Mouse (Mus musculus): Measurements from ENCODE around the gene Frzb.

Frzb gene

DNA sequence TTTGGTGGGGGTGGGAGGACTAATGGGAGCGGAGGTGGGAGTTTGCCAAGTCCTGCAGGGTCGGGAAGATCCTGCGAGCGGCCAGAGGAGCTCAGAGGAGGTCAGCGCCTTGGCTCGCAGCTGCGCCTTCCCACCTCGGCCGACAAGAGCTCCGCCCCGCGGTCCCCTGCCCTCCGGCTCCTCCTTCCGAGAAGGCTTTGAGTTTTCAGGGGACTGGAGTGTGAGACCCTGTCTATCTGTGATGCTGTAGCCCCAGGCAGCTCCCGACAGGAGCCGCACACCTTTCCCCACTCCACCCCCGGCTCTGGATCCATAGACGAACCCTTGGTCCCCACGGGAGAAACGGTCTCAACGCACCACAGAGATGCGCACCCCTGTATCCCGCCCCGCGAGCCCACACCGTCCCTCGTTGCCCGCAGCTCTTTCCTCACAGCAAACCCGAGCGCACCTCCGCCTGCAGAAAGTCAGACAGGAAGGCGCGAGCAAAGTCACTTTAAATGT is at the start of gene Frzb:
TSS of gene Frzb (minus strand) at position 335 of the 501 bp plus-strand sequence.
- peak; percentile 73 for DNase-seq (ENCODE audit: inconsistent ontology term)

DNA sequence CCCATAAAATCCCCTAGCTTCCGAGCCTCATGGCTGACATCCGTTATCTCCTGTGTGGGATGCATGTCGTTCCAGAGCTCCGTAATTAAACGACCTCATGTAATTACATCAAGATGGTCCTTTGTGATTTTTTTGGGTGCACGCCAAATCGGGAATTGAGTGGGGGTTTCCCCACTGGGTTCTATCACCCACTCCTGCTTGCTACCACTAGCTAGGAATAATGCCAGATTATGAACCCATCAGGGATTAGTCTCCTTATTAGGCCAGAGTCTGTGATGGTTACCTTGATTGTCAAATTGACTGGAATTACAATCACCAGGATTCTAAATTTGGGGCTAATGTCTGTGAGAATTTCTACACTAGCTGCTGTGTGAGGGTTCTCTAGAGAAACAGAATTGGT is 47.9 kb upstream of the Frzb start:
- DNase-seq (ENCODE audit: inconsistent ontology term) = peak; percentile 13

DNA sequence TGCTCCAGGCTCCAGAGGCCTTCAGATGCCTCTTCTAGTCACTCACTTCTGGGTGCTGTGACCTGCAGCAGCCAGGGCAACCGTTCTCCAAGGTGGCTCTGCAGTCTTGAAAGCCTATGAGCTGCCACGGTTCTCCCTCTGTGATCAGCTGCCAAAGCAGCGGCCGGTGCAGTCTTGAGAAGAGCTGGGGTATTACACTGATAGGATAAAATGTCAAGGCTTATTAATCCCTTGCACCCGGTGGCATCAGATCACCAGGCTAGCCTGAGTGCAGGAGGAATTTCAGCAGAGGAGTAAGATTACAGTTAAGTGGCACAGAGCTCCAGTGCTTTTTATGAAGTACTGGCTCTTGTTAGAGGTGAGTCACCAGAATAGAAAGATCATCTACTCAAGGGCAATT is 39.4 kb upstream of the Frzb start:
- peak; percentile 9 for DNase-seq (ENCODE audit: inconsistent ontology term)

DNA sequence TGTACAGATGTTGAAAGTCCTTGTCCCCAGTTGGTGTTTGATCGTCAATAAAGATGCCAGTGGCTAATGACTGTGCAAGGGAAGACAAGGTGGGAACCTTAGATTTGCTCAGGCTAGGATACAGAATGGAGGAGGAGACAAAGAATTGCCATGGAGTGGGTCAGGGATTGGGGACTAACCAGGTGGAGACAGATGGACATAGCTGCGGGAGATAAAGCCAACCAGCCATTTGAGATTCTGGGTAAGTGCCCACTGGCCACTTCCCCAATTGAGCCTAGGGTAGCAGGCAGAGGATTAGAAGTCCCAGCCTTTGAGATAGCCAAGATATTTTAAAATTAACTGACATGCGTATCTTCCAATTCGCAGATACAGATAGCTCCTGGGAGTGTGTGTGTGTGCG is 37.5 kb upstream of the Frzb start:
- no peak for DNase-seq (ENCODE audit: inconsistent ontology term)

DNA sequence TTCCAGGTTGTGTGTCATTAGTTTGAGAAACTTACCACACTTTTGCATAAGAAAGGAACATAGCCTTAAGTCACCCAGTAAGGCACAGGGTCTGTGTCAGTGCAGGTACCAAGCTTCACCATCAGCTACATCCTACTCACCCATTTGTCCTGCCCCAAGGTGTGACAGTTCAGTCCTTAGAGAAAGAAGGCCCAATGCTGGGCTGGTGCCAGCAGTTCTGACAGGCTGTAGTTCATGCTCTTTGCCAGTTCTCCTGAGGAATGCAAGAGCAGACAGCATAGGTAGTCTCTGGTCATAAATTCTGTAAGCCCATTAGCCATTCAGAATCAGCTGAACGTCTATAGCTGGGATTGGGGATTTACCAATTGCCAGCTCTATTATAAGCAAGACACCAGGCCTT is 28.4 kb upstream of the Frzb start:
- no peak for DNase-seq (ENCODE audit: inconsistent ontology term)

DNA sequence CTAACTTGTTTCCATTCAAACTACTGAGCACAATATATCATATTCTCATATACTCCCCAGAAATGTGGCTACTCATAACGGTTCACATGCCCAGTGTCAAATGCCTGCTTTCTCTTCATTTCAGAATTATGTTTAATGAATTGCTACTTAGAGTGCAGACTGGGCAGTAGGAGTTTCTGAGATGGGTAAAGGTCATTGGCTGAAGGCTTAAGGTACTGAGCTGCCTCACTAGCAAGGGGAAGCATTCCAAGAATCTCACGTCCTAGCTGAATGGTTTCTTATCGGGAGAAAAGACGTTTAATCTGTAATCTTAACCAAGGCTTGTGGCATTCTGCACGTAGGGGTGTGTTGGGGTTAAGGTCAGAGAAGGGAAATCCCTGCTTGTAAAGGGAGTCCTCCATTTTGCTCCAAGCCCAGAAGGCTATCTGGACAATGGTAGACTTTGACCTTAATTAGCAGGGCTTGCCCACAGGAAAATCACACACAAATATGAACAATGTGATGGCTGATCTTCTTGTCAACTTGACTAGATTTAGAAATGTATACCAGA is 26.9 kb upstream of the Frzb start:
- no peak for DNase-seq (ENCODE audit: inconsistent ontology term)

DNA sequence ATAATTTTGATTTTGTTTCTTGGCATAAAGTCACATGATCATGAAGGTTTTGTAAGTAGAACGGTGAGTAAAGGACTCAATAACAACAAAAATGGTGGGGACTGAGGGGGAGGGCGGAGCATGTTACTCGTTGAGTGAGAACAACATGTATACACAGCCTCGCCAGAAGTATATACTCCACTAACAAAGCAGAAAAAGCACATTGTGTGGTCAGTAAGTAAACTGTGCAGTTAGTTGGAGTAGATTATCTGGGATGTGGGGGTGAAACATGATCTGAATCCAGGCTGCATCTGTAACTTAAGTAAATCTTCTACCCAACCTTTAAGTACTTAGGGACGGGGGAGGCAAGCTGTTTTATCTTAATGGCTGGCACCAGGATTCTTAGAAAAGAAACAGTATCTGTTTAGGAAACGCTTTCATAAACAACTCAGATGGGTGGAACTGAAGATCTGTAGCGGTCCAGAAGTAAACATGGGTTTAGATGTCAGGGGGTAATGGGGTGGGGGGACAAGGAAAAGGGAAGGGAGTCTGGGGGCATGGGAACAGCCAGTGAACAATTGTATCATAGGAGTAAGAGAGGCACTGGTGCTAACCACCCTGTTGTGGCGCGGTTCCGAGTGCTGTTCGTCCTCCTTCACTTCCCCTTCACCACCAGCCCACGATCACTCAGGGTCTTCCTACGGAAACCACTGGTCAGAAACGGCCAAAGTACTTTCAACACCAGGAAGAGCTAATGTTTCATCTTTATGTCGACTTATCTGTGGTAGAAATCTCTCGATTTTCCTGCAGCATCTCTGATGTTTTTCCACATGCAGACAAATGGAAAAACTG is 18.8 kb upstream of the Frzb start:
- DNase-seq (ENCODE audit: inconsistent ontology term) = no peak

DNA sequence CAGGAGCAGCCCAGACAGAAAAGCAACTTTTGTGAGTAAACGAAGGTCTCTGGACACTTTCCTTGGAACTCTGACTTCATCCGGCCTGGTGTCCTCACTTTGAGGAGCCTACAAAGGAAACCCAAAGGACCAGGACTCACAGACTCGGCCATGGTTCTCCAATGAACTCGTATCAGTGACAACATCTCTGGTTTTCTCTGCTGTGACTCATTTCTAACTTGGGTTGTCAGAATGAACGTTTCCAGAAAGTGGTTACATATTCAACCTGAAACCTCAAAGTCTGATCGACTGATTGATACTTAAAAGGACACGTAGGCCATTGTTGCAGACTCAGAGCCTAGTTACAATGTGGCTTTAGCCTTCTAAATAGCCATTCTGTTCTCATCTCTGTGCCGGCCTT is 14.4 kb upstream of the Frzb start:
- no peak for DNase-seq (ENCODE audit: inconsistent ontology term)

DNA sequence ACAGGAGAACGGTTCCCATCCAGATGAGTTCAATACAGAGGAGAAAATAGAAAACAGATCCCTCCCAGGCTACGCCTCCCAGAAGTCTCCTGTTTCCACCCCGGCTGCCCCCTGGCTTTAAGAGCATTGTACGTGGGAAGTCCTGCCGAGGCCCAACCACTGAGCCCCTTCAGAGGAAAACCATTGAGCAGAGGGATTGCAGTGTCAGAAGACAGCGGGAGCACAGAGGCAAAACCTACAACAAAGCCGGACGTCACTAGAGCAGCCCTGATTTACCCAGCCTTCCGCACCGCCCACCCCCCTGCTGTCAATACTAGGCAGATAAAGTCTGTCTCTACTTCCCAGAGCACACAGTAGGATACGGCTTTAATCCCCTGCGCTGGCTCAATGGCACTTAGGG is 806 bp upstream of the Frzb start:
- peak; percentile 77 for DNase-seq (ENCODE audit: inconsistent ontology term)

DNA sequence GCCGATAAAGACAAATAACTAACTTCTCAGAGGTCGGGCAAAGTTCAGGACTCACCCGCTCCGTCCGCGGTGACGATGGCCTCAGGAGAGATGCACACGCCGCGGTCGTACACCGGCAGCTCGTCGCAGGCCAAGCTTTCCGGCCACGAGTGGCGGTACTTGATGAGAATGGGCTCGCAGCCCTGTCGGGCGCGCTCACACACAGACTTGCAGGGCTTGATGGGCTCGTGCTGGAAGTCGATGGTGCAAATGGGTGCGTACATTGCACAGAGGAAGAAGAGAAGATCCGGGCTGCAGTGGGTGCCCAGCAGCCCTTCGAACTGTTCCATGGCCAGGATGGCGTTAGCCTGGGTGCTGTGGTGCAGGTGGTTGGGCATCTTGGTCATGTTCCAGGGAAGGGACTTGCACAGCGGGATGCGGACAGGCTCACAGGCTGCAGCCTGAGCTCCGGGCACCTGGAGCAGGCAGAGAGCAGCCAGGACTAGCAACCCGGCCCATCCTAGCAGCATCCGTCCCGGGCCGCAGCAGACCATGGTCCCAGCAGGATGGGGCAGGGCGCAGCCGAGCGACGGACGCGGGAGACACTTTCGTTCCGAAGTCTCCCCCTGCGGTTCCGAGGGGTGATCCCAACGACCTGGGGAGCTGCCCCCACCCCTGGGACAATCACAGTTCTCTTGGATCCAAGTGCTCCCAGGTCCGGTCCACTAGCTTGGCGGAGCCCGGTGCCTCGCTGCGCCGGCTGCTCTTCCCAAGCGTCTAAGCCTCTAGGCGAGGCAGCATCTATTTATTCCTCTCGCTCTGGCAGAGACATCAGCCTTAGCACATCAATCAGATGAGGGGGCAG is 895 bp downstream of the Frzb start:
- DNase-seq (ENCODE audit: inconsistent ontology term) = peak; percentile 60

DNA sequence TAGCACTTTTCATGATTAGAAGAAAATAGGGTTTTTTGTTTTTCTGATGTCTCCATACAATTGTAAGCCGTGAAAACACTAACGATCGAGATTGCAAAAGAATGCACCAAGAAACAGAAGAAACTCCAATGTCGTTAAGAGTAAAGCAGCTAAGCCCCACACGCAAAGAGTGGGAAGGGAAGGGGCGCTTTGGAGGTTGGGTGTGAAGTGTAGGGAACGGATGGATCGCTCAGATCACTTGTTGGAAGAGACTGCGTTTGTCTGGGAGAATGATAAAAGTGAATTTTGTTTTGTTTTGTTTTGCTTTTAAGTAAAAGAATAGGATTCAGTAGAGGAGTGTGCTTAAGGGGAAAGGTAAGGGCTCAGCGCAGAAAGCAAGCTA is 1.5 kb downstream of the Frzb start:
- no peak for DNase-seq (ENCODE audit: inconsistent ontology term)

DNA sequence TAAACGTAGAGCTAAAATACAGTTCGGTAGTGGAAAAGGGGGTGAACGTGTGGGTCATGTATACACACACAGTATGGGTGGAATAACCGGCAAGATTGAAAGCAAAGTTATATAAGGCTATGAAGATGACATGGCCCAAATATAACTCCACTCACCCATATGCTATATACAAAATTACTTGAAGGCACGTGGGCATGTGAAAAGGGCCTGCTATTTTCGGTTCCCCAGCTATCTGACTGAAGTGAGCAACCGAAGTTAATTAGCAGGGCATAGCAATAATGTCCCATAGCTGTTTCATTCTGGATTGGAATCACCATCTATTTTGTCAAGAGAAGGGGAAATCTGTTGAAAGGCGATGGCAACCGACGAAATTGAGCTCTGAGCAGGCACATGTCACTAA is 1.9 kb downstream of the Frzb start:
- DNase-seq (ENCODE audit: inconsistent ontology term) = no peak

DNA sequence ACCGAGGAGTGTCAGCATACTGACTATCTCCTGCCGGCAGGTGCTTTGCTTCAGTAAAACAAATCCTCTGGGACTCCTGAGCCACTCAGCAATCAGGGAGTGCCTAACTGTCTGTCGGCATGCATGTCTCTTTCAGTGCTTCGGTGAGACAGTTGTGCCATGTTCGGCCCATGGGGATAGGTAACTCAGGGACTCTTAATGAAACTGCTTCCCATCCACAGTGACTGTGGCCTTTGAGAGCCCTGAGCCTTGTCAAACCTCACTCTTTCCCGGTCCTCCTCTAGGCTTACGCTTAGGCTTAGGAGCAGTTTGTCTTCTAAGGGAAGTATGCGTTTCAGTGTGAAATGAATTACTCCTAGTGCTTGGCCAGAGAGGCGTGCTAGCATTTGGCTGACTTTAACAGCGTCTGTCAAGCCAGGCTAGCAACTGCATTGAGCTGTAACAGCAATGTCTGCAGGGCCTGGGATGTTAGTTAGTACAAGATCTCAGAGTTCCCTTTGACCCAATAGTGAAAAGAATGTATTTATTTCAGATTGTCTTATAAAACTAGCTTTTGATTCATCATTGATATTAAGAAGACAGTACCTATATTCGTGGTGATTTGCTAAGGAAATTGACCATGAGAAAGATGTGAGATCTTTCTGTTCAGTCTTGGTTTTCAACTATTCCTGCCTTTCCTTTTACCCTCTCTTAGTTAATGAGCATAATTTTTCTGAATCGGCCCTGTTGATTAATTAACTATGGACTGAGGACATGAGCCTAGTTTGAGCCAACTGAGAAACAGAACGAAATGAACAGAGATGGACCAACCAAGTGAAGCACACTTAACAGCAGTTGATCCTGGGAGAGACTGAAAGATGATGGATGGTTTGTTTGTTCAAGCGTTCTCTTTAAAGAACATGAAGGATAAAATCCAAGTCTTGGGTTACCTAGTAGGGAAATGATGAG is 2.7 kb downstream of the Frzb start:
- no peak for DNase-seq (ENCODE audit: inconsistent ontology term)

DNA sequence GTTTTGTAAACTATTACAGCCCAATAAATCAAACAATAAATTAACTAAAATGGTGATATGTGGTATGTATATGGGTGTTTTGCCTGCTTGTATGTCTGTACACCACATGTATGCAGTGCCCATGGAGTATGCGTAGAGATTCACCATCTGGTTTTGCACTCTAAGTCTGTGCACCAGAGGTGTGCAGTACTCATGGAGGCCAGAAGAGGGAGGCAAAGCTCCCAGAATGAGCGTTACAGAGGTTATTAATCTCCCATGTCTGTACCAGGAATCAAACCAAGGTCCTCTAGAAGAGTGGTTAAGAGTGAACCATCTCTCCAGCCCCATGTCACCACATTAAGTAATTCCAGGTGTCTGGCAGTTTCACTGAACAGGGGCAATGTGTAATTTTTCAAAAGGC is 3.5 kb downstream of the Frzb start:
- DNase-seq (ENCODE audit: inconsistent ontology term) = no peak

DNA sequence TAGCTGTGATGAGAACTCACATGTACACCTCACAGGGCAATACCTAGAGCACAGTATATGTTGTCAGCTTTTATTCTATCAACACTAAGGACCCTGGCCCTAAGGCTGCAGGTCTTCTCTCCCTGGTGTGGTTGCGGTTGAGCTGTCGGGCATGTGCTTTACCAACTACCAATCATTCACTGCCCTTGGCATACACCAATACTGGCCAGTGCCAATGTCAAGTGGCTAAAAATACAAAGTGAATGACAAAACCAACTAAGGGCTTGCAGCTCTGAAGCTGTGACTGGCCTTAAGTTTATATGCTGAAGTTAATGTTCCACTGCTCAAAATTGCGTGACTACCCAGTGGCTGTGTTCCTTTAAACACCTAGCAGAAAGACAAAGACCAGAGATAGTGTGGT is 6.0 kb downstream of the Frzb start:
- no peak for DNase-seq (ENCODE audit: inconsistent ontology term)

DNA sequence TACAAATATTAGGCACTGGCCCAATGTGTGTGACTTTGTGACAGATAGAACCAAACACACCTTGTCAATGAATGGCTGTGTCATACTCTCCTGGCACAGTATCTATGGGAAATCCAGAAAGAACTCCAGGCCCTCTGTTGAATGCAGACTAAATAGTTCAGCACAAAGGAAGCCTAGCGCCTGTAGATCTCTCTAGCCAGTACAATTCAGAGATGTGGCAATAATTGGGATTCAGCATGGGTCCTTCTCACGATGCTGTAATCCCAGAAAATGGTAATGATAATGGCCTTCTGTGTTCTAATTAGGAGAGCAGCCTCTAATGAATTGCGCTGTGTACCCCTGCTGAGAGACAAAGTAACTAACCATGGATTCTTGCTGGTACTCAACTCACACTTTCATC is 8.6 kb downstream of the Frzb start:
- peak; percentile 90 for DNase-seq (ENCODE audit: inconsistent ontology term)

DNA sequence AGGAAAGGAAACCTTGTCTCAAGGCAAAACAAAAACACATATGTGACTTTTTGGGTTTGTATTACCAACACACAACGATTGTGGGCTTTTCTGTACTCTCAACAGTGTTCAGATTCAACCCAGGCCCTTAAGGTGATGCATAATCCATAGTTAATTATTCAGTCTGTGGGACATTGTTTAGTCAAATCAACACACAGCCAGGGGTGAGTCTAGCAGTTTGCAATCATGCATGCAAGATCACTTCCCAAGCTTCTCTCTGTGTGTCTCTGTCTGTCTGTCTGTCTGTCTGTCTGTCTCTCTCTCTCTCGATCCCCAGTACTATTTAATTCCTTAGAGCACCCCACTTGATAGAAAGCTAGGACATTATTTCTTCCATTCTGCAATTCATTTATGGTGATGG is 10.0 kb downstream of the Frzb start:
- no peak for DNase-seq (ENCODE audit: inconsistent ontology term)

DNA sequence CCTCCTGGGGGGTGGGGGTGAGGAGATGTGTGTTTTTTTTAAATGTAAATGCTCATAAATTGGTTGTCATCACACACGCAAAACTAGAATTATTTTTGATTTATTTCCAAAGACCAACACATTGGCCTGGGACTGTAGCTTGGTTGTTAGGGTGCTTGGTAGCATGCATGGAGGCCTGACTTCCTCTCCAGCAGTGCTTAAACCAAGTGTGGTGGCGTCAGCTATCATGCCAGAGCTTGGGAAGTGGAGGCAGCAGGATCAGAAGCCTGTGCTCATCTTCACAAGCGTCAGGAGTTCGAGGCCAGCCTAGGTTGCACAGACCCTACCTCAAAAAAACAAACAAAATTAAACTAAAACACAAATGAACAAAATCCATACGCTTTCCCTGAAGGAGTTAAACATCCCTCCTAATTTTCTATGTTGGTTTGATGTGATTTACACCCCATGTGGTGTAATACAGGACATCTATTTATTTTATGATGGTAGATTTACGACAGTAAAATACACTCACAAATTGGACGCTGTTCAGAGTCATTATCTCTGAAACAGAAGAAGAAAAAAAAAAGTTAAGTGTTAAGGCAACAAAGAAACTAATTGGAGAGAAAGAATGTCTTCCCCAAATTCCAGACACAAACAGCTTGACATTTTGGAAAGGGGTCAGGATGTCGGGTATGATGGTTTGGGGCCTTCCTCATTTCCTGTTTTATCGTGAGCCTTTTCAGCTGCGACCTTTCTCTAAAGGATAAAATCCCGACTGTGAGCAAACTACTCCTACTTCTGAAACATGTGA is 12.4 kb downstream of the Frzb start:
- DNase-seq (ENCODE audit: inconsistent ontology term) = peak; percentile 66

DNA sequence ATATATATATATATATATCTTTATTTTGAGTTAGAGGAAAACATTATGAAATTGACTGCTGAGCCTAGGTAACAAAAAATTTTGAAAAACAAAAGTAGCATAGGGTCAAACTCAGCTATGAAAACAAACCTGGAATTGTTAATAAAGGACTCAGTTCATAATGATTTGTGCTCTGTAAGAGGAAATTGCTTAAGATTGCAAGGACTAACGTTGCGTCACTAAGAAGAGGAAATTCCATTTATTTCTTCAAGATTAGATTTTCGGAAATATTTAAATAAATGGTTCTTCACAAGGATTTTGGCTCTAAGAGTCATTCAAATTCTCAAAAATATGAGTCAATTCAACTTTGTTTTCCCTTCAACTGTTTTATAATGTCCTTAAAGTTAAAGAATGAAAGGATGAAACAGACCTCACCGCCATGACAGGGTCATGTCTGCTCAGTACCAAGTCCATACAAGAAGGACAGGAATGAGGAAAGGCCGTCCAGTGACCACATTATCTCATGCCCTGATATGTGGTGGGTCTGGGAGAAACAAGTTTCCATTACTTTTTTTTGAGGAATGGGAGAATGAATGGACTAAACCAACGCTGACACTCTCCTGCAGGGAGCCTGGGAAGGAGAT is 14.1 kb downstream of the Frzb start:
- no peak for DNase-seq (ENCODE audit: inconsistent ontology term)

DNA sequence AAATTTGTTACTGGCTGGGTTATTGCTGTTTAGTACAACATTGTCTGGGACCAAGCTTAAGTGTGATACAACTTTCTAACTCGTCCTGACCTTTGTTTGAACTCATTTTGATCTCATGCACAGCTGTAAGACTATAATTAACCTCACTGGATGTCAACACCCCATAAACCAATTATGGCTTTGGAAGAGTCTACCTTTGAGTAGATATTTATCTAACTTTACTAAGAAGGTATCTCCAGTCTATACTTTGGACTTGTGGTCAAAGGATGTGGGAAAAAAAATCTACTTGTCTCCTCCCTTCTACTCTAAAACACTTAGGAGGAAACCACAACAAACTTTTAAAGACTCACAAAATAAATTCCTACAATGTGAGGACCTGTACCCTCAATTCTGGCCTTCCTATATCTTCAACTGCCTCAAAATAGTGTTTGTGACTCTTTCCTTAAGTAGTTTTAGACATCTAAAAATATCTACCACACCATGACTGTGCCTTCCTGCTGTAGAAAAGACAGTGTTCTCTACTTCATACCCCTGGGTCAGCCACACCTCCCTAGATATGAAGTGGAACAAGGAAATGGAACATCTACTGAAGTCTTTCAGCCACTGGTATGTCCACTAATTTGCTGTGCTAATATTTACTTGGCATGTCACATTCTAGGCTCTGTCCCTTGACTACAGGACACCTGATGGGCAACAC is 16.9 kb downstream of the Frzb start:
- no peak for DNase-seq (ENCODE audit: inconsistent ontology term)
